7 mouse cellular contexts compared by ENCODE assay signal in the genomic region with DNA sequence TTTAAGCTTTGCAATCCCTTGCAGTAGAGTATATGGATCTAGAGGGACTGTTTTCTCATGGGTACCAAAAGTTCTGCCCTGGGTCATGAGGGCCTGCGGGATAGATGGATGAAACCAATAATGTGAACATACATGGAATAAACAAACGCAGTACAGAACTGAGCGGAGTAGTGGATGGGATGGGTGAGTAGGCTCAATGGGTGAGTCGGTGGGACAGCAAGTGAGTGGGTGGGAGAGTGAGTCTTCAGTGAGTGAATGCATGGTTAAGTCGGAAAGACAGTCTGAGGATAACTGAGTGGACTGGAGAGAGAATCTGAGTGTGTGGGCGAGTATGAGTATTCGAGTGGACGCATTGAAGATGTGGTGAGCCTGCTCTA. TPM values are rescaled to one million over a fixed set of nuclear protein-coding genes. Genes with fewer than 3 reads are reported as not detected.
DNase-seq lines count a peak whose midpoint lies in the region; ATAC-seq and TF ChIP-seq lines count a peak whose summit lies in the region.

No protein-coding gene starts in this region.

- no peak for DNase-seq in liver, embryonic 11.5 days (ENCODE audit: low spot score)
- DNase-seq in liver (no peak), adipocyte (ENCODE audit: low spot score) (no peak)
- DNase-seq in forebrain, embryonic 11.5 days (ENCODE audit: low spot score), result no peak
- DNase-seq in adrenal gland, adult (ENCODE audit: inconsistent age in 2 of 2, low spot score in 1 of 2), result no peak

- no peak overlapping the region for H3K27ac ChIP-seq in liver, embryonic 11.5 days (ENCODE audit: low read depth, low read length)
- no peak overlapping the region for H3K27ac ChIP-seq in forebrain, embryonic 11.5 days (ENCODE audit: low read depth, low read length)
- peak overlapping the region; percentile 87 for H3K27ac ChIP-seq in limb, embryonic 12.5 days
- H3K27ac ChIP-seq in small intestine, adult 2 months (ENCODE audit: insufficient read depth, low read depth, low read length), result no peak overlapping the region

- TF ChIP-seq POLR2A in small intestine, adult 2 months (IDR thresholded peaks at IDR 0.05; ENCODE audit: low read depth, low read length), result no peak

- no peaks in the 10 kb centered on the region for H3K4me1 ChIP-seq in liver, embryonic 11.5 days (replicated peaks; ENCODE audit: control insufficient read depth, insufficient read depth, low read length)
- peaks cover 7% of the 10 kb centered on the region for H3K4me1 ChIP-seq in forebrain, embryonic 11.5 days (replicated peaks; ENCODE audit: control insufficient read depth, insufficient read depth, low read length)
- peaks cover 24% of the 10 kb centered on the region for H3K4me1 ChIP-seq in limb, embryonic 12.5 days (replicated peaks)
- H3K4me1 ChIP-seq in small intestine, adult 2 months (ENCODE audit: control insufficient read depth, insufficient read depth, insufficient read length, low read length), result no peaks in the 10 kb centered on the region

- H3K9me3 ChIP-seq in liver, embryonic 11.5 days (ENCODE audit: control insufficient read depth, low read length), result no peaks in the 10 kb centered on the region
- no peaks in the 10 kb centered on the region for H3K9me3 ChIP-seq in forebrain, embryonic 11.5 days (ENCODE audit: control insufficient read depth, low read length)
- H3K9me3 ChIP-seq in limb, embryonic 12.5 days, result no peaks in the 10 kb centered on the region

- TF ChIP-seq CTCF in small intestine, adult 2 months (IDR thresholded peaks at IDR 0.05; ENCODE audit: extremely low read depth, insufficient read length, insufficient replicate concordance, low read depth, low read length), result no peak

- no peak for ATAC-seq in liver, embryonic 11.5 days (replicated peaks; ENCODE audit: low FRiP score)
- ATAC-seq in forebrain, embryonic 11.5 days (replicated peaks; ENCODE audit: low FRiP score), result no peak; the same call in 1 of the 2 replicates
- ATAC-seq in limb, embryonic 12.5 days (ENCODE audit: insufficient number of reproducible peaks, insufficient read depth, low FRiP score, low TSS enrichment, low read depth), result no peak

- peak overlapping the region; percentile 61 for H3K4me3 ChIP-seq in liver, embryonic 11.5 days (ENCODE audit: low read depth, low read length)
- H3K4me3 ChIP-seq in forebrain, embryonic 11.5 days (ENCODE audit: low read depth, low read length), result peak overlapping the region; percentile 49
- H3K4me3 ChIP-seq in limb, embryonic 12.5 days (replicated peaks), result peak overlapping the region; percentile 84
- H3K4me3 ChIP-seq in small intestine, adult 2 months (ENCODE audit: low read depth, low read length), result peak overlapping the region; percentile 51; the same call in 1 of the 2 replicates

- H3K9ac ChIP-seq in liver, embryonic 11.5 days (ENCODE audit: low read depth, low read length), result no peak overlapping the region
- no peak overlapping the region for H3K9ac ChIP-seq in forebrain, embryonic 11.5 days (ENCODE audit: low read length)
- H3K9ac ChIP-seq in limb, embryonic 12.5 days (replicated peaks), result peak overlapping the region; percentile 94; the same call in 1 of the 2 replicates

- WGBS in liver, embryonic 11.5 days, result 32% methylated on average over 8 of the region's 8 CpGs
- 31% methylated on average over 8 of the region's 8 CpGs for WGBS in forebrain, embryonic 11.5 days
- 33% methylated on average over 8 of the region's 8 CpGs for WGBS in limb, embryonic 12.5 days
- WGBS in small intestine, adult 2 months, result 46% methylated on average over 8 of the region's 8 CpGs

- H3K27me3 ChIP-seq in liver, embryonic 11.5 days (replicated peaks; ENCODE audit: control insufficient read depth, insufficient read depth, low read length), result peaks cover 39% of the 10 kb centered on the region
- peaks cover 15% of the 10 kb centered on the region for H3K27me3 ChIP-seq in forebrain, embryonic 11.5 days (ENCODE audit: control insufficient read depth, insufficient read depth, low read length)
- H3K27me3 ChIP-seq in limb, embryonic 12.5 days, result peaks cover 3% of the 10 kb centered on the region; the same call in 1 of the 2 replicates
- H3K27me3 ChIP-seq in small intestine, adult 2 months (ENCODE audit: control insufficient read depth, insufficient read depth, low read length), result peaks cover 10% of the 10 kb centered on the region; the same call in 1 of the 2 replicates

- H3K4me2 ChIP-seq in liver, embryonic 11.5 days, result peak overlapping the region; percentile 85
- H3K4me2 ChIP-seq in forebrain, embryonic 11.5 days (ENCODE audit: low read depth, low read length, severe bottlenecking), result peak overlapping the region; percentile 84
- H3K4me2 ChIP-seq in limb, embryonic 12.5 days, result peak overlapping the region; percentile 81

- no peaks in the 10 kb centered on the region for H3K36me3 ChIP-seq in liver, embryonic 11.5 days (ENCODE audit: control insufficient read depth, insufficient read depth, low read length)
- no peaks in the 10 kb centered on the region for H3K36me3 ChIP-seq in forebrain, embryonic 11.5 days (ENCODE audit: control insufficient read depth, insufficient read depth, low read length)
- H3K36me3 ChIP-seq in limb, embryonic 12.5 days, result no peaks in the 10 kb centered on the region
- no peaks in the 10 kb centered on the region for H3K36me3 ChIP-seq in small intestine, adult 2 months (ENCODE audit: control insufficient read depth, insufficient read depth, low read length)

RNA-seq across cellular contexts. Expression of gene Gxylt2, which starts 0.3 kb away (rescaled TPM):
- 0.84 and 0.96 TPM in 2 replicates for polyA plus RNA-seq in liver, embryonic 11.5 days (2014; fragmentation: Nextera tagmentation; extraction: Ambion mirVana)
- 2.8 and 3.2 TPM in 2 replicates for polyA plus RNA-seq in forebrain, embryonic 11.5 days (2014; fragmentation: Nextera tagmentation; extraction: Ambion mirVana)
- polyA plus RNA-seq in limb, embryonic 12.5 days (2016; fragmentation: Nextera tagmentation; extraction: Ambion mirVana), result 10.9 and 12.5 TPM in 2 replicates
- polyA plus RNA-seq in small intestine, adult 2 months (2012; rRNA removed), result 0.10 and 0.43 TPM in 2 replicates

RNA-seq across cellular contexts. Expression of gene Shq1, which starts 33.2 kb away (rescaled TPM):
- polyA plus RNA-seq in liver, embryonic 11.5 days (2014; fragmentation: Nextera tagmentation; extraction: Ambion mirVana), result 23.6 and 28.6 TPM in 2 replicates
- polyA plus RNA-seq in forebrain, embryonic 11.5 days (2014; fragmentation: Nextera tagmentation; extraction: Ambion mirVana), result 17.6 and 19.2 TPM in 2 replicates
- 19.3 and 20.1 TPM in 2 replicates for polyA plus RNA-seq in limb, embryonic 12.5 days (2016; fragmentation: Nextera tagmentation; extraction: Ambion mirVana)
- 1.1 and 1.8 TPM in 2 replicates for polyA plus RNA-seq in small intestine, adult 2 months (2012; rRNA removed)
